Mouse (Mus musculus): Measurements from ENCODE around the gene Prox1. TPM values are rescaled to one million over a fixed set of nuclear protein-coding genes. Genes with fewer than 3 reads are reported as not detected.

The Prox1 gene
- polyA plus RNA-seq, 1 experiment, result 0.01 TPM

- TF ChIP-seq USF1 (IDR thresholded peaks at IDR 0.05; ENCODE audit: low read depth) (no peak), MYOD1 (IDR thresholded peaks at IDR 0.05; ENCODE audit: control insufficient read depth, insufficient read length, low read depth) (no peak)
- no peaks in the 10 kb centered on the region for H3K27me3 ChIP-seq (ENCODE audit: control insufficient read depth, insufficient read depth, insufficient read length)
- H3K79me2 ChIP-seq (ENCODE audit: control insufficient read depth, insufficient read depth), result no peaks in the 10 kb centered on the region
- no peak overlapping the region for H3K4me3 ChIP-seq (ENCODE audit: insufficient read depth, poor library complexity, severe bottlenecking)
- H3ac ChIP-seq (ENCODE audit: control insufficient read depth, insufficient read length, low read depth), result no peak overlapping the region
- H3K79me3 ChIP-seq (ENCODE audit: low read depth), result no peaks in the 10 kb centered on the region
- H3K36me3 ChIP-seq (ENCODE audit: control insufficient read depth, insufficient read depth), result no peaks in the 10 kb centered on the region
Measured at GRCm38 (mm10) chr1:190205691-190206090, 35.2 kb upstream of the Prox1 start.

GRCm38 (mm10) chr1:190204378-190205070 lies 34.0 kb upstream of the Prox1 start:
- no peaks in the 10 kb centered on the region for H3K36me3 ChIP-seq (ENCODE audit: control insufficient read depth, insufficient read depth)
- no peak for TF ChIP-seq MAX (IDR thresholded peaks at IDR 0.05)
- TF ChIP-seq CEBPB (IDR thresholded peaks at IDR 0.05; ENCODE audit: low read depth), result no peak
- no peak for TF ChIP-seq USF1 (IDR thresholded peaks at IDR 0.05; ENCODE audit: low read depth)
- TF ChIP-seq MYOD1 (IDR thresholded peaks at IDR 0.05; ENCODE audit: control insufficient read depth, insufficient read length, low read depth), result no peak
- TF ChIP-seq FOSL1 (IDR thresholded peaks at IDR 0.05; ENCODE audit: insufficient read depth, low read length, poor library complexity, severe bottlenecking), result no peak
- no peak overlapping the region for H3ac ChIP-seq (ENCODE audit: control insufficient read depth, insufficient read length, low read depth)
- H3K79me3 ChIP-seq (ENCODE audit: low read depth), result no peaks in the 10 kb centered on the region
- no peak overlapping the region for H3K4me3 ChIP-seq (ENCODE audit: insufficient read depth, poor library complexity, severe bottlenecking)
- no peaks in the 10 kb centered on the region for H3K79me2 ChIP-seq (ENCODE audit: control insufficient read depth, insufficient read depth)
- no peaks in the 10 kb centered on the region for H3K27me3 ChIP-seq (ENCODE audit: control insufficient read depth, insufficient read depth, insufficient read length)

- Histone ChIP-seq H3K79me2 (ENCODE audit: control insufficient read depth, insufficient read depth) (no peaks in the 10 kb centered on the region), H3K36me3 (ENCODE audit: control insufficient read depth, insufficient read depth) (no peaks in the 10 kb centered on the region), H3K79me3 (ENCODE audit: low read depth) (no peaks in the 10 kb centered on the region), H3K4me3 (ENCODE audit: insufficient read depth, poor library complexity, severe bottlenecking) (no peak overlapping the region), H3K27me3 (ENCODE audit: control insufficient read depth, insufficient read depth, insufficient read length) (no peaks in the 10 kb centered on the region), H3ac (ENCODE audit: control insufficient read depth, insufficient read length, low read depth) (no peak overlapping the region)
- no peak for TF ChIP-seq FOSL1 (IDR thresholded peaks at IDR 0.05; ENCODE audit: insufficient read depth, low read length, poor library complexity, severe bottlenecking)
- TF ChIP-seq MYOG (IDR thresholded peaks at IDR 0.05; ENCODE audit: control insufficient read depth, extremely low read depth, insufficient read length), result no peak
- no peak for TF ChIP-seq MAX (IDR thresholded peaks at IDR 0.05)
- no peak for TF ChIP-seq CTCF (IDR thresholded peaks at IDR 0.05; ENCODE audit: control insufficient read depth, insufficient read depth, insufficient read length)
- TF ChIP-seq CEBPB (IDR thresholded peaks at IDR 0.05; ENCODE audit: low read depth), result no peak
- TF ChIP-seq USF1 (IDR thresholded peaks at IDR 0.05; ENCODE audit: low read depth), result no peak
- no peak for TF ChIP-seq MYOD1 (IDR thresholded peaks at IDR 0.05; ENCODE audit: control insufficient read depth, insufficient read length, low read depth)
Measured at GRCm38 (mm10) chr1:190201696-190202095, 31.2 kb upstream of the Prox1 start.

GRCm38 (mm10) chr1:190200996-190201395 lies 30.5 kb upstream of the Prox1 start:
- Histone ChIP-seq H3K79me3 (ENCODE audit: low read depth) (no peaks in the 10 kb centered on the region), H3K36me3 (ENCODE audit: control insufficient read depth, insufficient read depth) (no peaks in the 10 kb centered on the region), H3K79me2 (ENCODE audit: control insufficient read depth, insufficient read depth) (no peaks in the 10 kb centered on the region), H3K4me3 (ENCODE audit: insufficient read depth, poor library complexity, severe bottlenecking) (no peak overlapping the region), H3ac (ENCODE audit: control insufficient read depth, insufficient read length, low read depth) (no peak overlapping the region), H3K27me3 (ENCODE audit: control insufficient read depth, insufficient read depth, insufficient read length) (no peaks in the 10 kb centered on the region)
- no peak for TF ChIP-seq MYOG (IDR thresholded peaks at IDR 0.05; ENCODE audit: control insufficient read depth, extremely low read depth, insufficient read length)
- TF ChIP-seq CTCF (IDR thresholded peaks at IDR 0.05; ENCODE audit: control insufficient read depth, insufficient read depth, insufficient read length), result no peak
- no peak for TF ChIP-seq MAX (IDR thresholded peaks at IDR 0.05)
- TF ChIP-seq CEBPB (IDR thresholded peaks at IDR 0.05; ENCODE audit: low read depth), result no peak
- TF ChIP-seq FOSL1 (IDR thresholded peaks at IDR 0.05; ENCODE audit: insufficient read depth, low read length, poor library complexity, severe bottlenecking), result no peak
- TF ChIP-seq MYOD1 (IDR thresholded peaks at IDR 0.05; ENCODE audit: control insufficient read depth, insufficient read length, low read depth), result no peak
- TF ChIP-seq USF1 (IDR thresholded peaks at IDR 0.05; ENCODE audit: low read depth), result no peak

GRCm38 (mm10) chr1:190198247-190198646 lies 27.7 kb upstream of the Prox1 start:
- no peaks in the 10 kb centered on the region for H3K27me3 ChIP-seq (ENCODE audit: control insufficient read depth, insufficient read depth, insufficient read length)
- no peak for TF ChIP-seq CEBPB (IDR thresholded peaks at IDR 0.05; ENCODE audit: low read depth)
- no peak for TF ChIP-seq FOSL1 (IDR thresholded peaks at IDR 0.05; ENCODE audit: insufficient read depth, low read length, poor library complexity, severe bottlenecking)
- TF ChIP-seq CTCF (IDR thresholded peaks at IDR 0.05; ENCODE audit: control insufficient read depth, insufficient read depth, insufficient read length), result no peak
- no peak for TF ChIP-seq MYOG (IDR thresholded peaks at IDR 0.05; ENCODE audit: control insufficient read depth, extremely low read depth, insufficient read length)
- no peak for TF ChIP-seq USF1 (IDR thresholded peaks at IDR 0.05; ENCODE audit: low read depth)
- TF ChIP-seq MYOD1 (IDR thresholded peaks at IDR 0.05; ENCODE audit: control insufficient read depth, insufficient read length, low read depth), result no peak
- TF ChIP-seq MAX (IDR thresholded peaks at IDR 0.05), result no peak

GRCm38 (mm10) chr1:190192011-190192410 lies 21.5 kb upstream of the Prox1 start:
- no peak for TF ChIP-seq MYOD1 (IDR thresholded peaks at IDR 0.05; ENCODE audit: control insufficient read depth, insufficient read length, low read depth)
- TF ChIP-seq CEBPB (IDR thresholded peaks at IDR 0.05; ENCODE audit: low read depth), result no peak
- TF ChIP-seq MYOG (IDR thresholded peaks at IDR 0.05; ENCODE audit: control insufficient read depth, extremely low read depth, insufficient read length), result no peak
- no peak for TF ChIP-seq CTCF (IDR thresholded peaks at IDR 0.05; ENCODE audit: control insufficient read depth, insufficient read depth, insufficient read length)
- no peak for TF ChIP-seq MAX (IDR thresholded peaks at IDR 0.05)
- Histone ChIP-seq H3ac (ENCODE audit: control insufficient read depth, insufficient read length, low read depth) (no peak overlapping the region), H3K4me3 (ENCODE audit: insufficient read depth, poor library complexity, severe bottlenecking) (no peak overlapping the region), H3K79me2 (ENCODE audit: control insufficient read depth, insufficient read depth) (no peaks in the 10 kb centered on the region), H3K27me3 (ENCODE audit: control insufficient read depth, insufficient read depth, insufficient read length) (no peaks in the 10 kb centered on the region), H3K36me3 (ENCODE audit: control insufficient read depth, insufficient read depth) (no peaks in the 10 kb centered on the region), H3K79me3 (ENCODE audit: low read depth) (no peaks in the 10 kb centered on the region)

More at GRCm38 (mm10) chr1:190198247-190198646, 27.7 kb upstream of the Prox1 start:
- Histone ChIP-seq H3ac (ENCODE audit: control insufficient read depth, insufficient read length, low read depth) (no peak overlapping the region), H3K36me3 (ENCODE audit: control insufficient read depth, insufficient read depth) (no peaks in the 10 kb centered on the region), H3K4me3 (ENCODE audit: insufficient read depth, poor library complexity, severe bottlenecking) (no peak overlapping the region), H3K79me3 (ENCODE audit: low read depth) (no peaks in the 10 kb centered on the region), H3K79me2 (ENCODE audit: control insufficient read depth, insufficient read depth) (no peaks in the 10 kb centered on the region)

All from C2C12 (cell line).